Mouse (Mus musculus) limb, embryonic 15.5 days (tissue): ENCODE data around the gene Prmt8. TPM values are rescaled to one million over a fixed set of nuclear protein-coding genes. Genes with fewer than 3 reads are reported as not detected.

Experiments
- ATAC-seq: fragments of 200-750 bp; cut with Nextera tagmentation; 2 replicates; pipeline ENCODE4 v1.8.0; 2017; ENCODE audit warnings: low read depth, moderate TSS enrichment; ENCODE audit not compliant: insufficient number of reproducible peaks, low FRiP score, low TSS enrichment
- H3K27ac ChIP-seq: fragments of 300-500 bp; sonication (generic); 2 replicates; pipeline ENCODE4 v1.5.1; 2015; ENCODE audit warnings: moderate library complexity, mild to moderate bottlenecking, inconsistent platforms
- H3K27me3 ChIP-seq: fragments of 300-500 bp; sonication (generic); 2 replicates; pipeline ENCODE4 v1.6.1; 2015; ENCODE audit warnings: inconsistent platforms
- H3K36me3 ChIP-seq: fragments of 300-500 bp; sonication (generic); 2 replicates; pipeline ENCODE4 v1.6.1; 2015; ENCODE audit warnings: inconsistent platforms
- H3K4me1 ChIP-seq: fragments of 300-500 bp; sonication (generic); 2 replicates; pipeline ENCODE4 v1.6.1; 2015; ENCODE audit warnings: inconsistent platforms
- H3K4me2 ChIP-seq: fragments of 300-500 bp; sonication (generic); 2 replicates; pipeline ENCODE4 v1.6.1; 2015; ENCODE audit warnings: mild to moderate bottlenecking, inconsistent platforms
- H3K4me3 ChIP-seq: fragments of 300-500 bp; sonication (generic); 2 replicates; pipeline ENCODE4 v1.5.1; 2015; ENCODE audit warnings: mild to moderate bottlenecking, inconsistent platforms
- H3K9ac ChIP-seq: fragments of 300-500 bp; sonication (generic); 2 replicates; pipeline ENCODE4 v1.6.1; 2015; ENCODE audit warnings: inconsistent platforms
- H3K9me3 ChIP-seq: fragments of 300-500 bp; sonication (generic); 2 replicates; pipeline ENCODE4 v1.6.1; 2016; ENCODE audit warnings: inconsistent platforms
- WGBS: fragments of 180-500 bp; shearing (Covaris S2); methylation state at CpG from one replicate; pipeline ENCODE4 v1.1.7; 2015; 5-methylcytosine and 5-hydroxymethylcytosine counted together
- polyA plus RNA-seq: library from polyadenylated mRNA; unstranded; fragments of >200 nt; fragmentation: Nextera tagmentation; extraction: Ambion mirVana; gene quantifications from 2 replicates; pipeline ENCODE4 v1.2.1, GENCODE M21; 2015

Gene Prmt8
- polyA plus RNA-seq, 1 experiment from 2014 or later, result 0.44 TPM

DNA sequence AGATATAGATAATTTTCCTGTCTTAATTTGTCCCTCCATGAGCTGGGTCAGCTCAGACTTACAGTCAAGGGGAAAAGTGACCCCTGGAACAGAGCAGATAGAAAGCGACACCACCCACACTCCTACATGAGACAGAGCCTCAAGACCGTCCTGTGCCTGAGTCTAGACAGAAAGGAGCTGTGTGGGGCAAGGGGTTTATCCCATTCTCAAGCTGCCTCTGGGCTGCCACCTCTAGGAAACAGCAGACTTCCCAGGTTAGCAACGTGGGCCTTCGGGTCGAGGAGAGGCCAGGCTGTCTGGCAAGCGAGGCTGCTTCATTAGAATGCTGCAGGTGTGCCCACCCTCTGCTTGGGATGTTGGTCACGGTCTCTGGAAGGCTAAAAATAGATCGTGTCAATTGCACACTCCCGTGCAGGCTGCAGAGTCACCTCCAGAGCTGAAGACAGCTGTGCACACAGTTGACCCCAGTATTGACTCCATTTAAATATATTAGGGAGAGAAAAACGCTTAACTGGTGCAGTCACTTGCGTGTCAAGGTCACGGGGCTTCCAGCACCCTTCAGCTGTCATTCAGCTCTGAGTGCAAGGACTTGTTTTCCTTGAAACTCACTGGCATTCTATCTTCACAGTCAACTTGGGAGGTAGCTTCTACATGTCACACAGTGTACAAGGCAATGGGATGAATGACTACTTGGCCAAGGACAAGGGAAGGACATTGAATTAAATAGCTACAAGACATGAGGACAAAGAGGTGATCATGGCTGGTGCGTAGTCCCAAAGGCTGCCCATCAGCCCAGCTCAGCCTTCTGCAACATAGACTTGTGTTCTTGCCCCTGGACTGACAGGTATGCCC lies 33.9 kb downstream of the Prmt8 start:
- ATAC-seq, result 0 out of 2 replicates have a peak, but pooled peaks have one; percentile 35
- WGBS, result 48% methylated on average over 13 of the region's 13 CpGs
- no peaks in the 10 kb centered on the region for H3K36me3 ChIP-seq
- no peak overlapping the region for H3K27ac ChIP-seq
- H3K4me2 ChIP-seq, result no peak overlapping the region
- no peak overlapping the region for H3K9ac ChIP-seq
- no peaks in the 10 kb centered on the region for H3K9me3 ChIP-seq
- H3K4me1 ChIP-seq, result no peaks in the 10 kb centered on the region
- H3K4me3 ChIP-seq, result no peak overlapping the region
- no peaks in the 10 kb centered on the region for H3K27me3 ChIP-seq

DNA sequence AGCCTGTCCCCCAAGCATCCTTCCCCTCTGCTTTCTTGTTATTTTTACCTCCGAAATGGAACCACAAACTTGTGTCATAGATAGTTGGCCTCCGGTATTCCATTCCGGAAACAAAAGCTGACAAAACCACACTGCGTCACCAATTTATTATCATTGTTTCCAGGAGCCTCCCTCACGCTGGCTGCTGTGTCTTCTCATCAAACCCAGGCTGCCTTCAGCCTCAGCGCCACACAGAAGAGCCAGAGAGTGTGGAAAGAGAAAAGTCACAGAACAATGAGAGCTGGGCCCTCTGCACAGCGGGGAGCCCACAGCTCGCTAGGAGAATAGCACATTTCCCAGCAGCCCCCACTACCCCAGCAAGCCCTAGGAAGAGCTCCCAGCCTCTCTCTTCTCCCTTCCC lies 46.1 kb downstream of the Prmt8 start:
- Histone ChIP-seq H3K4me2 (no peak overlapping the region), H3K9ac (no peak overlapping the region), H3K9me3 (no peaks in the 10 kb centered on the region), H3K4me1 (no peaks in the 10 kb centered on the region), H3K4me3 (no peak overlapping the region), H3K36me3 (no peaks in the 10 kb centered on the region), H3K27ac (no peak overlapping the region), H3K27me3 (no peaks in the 10 kb centered on the region)
- no peak for ATAC-seq
- WGBS, result 63% methylated on average over 8 of the region's 8 CpGs

DNA sequence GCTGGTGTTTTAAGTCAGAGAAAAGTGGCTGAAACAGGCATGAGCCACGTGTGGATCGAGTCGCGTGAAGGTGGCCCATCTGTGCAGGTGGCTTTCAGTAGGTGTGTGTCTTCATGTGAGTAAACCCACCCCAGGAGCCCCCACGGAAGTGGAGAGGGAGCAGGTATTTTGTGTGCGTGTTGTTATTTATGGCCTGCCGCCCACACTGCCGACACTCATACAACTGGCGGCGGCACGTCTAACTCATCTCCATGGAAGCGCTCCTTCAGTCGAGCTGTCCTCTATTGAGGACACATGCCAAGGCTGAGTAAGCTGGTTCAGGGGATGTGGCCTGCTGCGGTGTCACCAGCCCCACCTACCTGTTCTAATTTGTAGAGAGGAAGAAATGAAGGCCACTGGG lies 49.4 kb downstream of the Prmt8 start:
- WGBS, result 83% methylated on average over 14 of the region's 14 CpGs
- Histone ChIP-seq H3K4me1 (0 out of 2 replicates have a peak, but pooled peaks cover under 1% of the 10 kb centered on the region), H3K4me3 (no peak overlapping the region), H3K27ac (no peak overlapping the region), H3K9me3 (no peaks in the 10 kb centered on the region), H3K36me3 (no peaks in the 10 kb centered on the region), H3K27me3 (no peaks in the 10 kb centered on the region), H3K9ac (no peak overlapping the region), H3K4me2 (no peak overlapping the region)
- ATAC-seq, result no peak

DNA sequence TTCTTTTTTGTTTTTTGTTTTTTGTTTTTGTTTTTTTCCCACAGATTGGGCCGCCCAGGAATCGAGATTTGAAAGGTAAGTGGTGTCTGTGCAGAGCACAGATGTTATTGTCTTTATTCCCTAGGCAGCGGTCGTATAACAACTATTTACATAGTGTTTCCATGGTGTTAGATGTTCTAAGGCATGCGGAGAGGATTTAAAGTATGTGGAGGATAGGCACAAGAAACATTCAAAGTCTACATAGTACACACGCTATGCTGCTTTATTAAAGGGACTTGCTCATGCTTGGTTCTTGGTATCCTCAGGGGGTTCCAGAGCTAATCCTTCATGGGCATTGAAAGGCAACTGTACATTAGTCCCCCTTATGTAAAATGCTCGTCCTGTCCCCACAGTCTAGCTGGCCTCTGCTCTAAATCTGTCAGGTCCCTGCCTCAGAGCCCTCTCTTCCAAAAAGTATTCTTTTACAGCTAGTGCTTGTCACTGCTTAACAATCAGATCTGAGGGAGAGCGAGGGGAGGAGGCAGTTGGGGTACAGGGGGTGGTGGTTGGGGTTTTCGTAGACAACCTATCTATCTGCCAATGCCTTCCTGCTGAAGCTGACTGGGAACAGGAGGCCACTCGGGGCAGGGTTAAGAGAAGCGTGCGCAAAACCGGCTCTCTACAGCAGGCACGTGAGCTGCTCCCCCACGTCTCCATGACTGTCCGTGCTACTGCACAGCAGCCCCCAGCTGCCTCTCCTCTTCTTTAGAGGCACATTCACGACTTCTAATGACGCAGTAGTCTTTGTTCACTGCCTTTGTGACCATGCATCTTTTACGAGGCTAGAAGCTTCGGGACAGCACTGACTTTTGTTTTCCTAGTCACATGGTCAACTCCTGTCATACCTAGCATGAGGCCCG lies 51.8 kb downstream of the Prmt8 start:
- no peak for ATAC-seq
- no peaks in the 10 kb centered on the region for H3K27me3 ChIP-seq
- no peak overlapping the region for H3K27ac ChIP-seq
- H3K4me3 ChIP-seq, result no peak overlapping the region
- 46% methylated on average over 21 of the region's 21 CpGs for WGBS
- no peaks in the 10 kb centered on the region for H3K9me3 ChIP-seq
- H3K36me3 ChIP-seq, result no peaks in the 10 kb centered on the region
- 0 out of 2 replicates have a peak, but pooled peaks cover 6% of the 10 kb centered on the region for H3K4me1 ChIP-seq
- no peak overlapping the region for H3K9ac ChIP-seq
- H3K4me2 ChIP-seq, result no peak overlapping the region

DNA sequence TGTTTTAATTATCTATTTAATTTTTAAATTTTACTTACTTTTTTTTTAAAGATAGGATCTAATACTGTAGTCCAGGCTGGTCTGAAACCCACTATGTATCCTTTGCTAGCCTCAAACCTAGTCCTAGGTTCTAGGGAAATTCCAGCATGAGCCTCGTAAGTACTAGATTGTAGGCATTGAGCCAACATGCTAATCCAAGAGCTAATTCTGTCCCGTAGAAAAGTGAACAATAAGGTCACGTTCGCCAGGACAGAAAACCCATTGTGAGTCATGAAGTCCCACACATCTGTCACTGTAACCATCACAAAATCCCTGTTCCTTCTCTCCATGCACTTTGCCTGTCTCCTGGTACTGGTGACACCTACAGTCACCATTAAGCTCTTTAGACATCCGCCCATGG lies 53.8 kb downstream of the Prmt8 start:
- Histone ChIP-seq H3K27ac (no peak overlapping the region), H3K9me3 (no peaks in the 10 kb centered on the region), H3K4me2 (no peak overlapping the region), H3K4me1 (0 out of 2 replicates have a peak, but pooled peaks cover 6% of the 10 kb centered on the region), H3K36me3 (no peaks in the 10 kb centered on the region), H3K4me3 (no peak overlapping the region), H3K9ac (no peak overlapping the region), H3K27me3 (0 out of 2 replicates have a peak, but pooled peaks cover 2% of the 10 kb centered on the region)
- 59% methylated on average over 5 of the region's 5 CpGs for WGBS
- no peak for ATAC-seq

DNA sequence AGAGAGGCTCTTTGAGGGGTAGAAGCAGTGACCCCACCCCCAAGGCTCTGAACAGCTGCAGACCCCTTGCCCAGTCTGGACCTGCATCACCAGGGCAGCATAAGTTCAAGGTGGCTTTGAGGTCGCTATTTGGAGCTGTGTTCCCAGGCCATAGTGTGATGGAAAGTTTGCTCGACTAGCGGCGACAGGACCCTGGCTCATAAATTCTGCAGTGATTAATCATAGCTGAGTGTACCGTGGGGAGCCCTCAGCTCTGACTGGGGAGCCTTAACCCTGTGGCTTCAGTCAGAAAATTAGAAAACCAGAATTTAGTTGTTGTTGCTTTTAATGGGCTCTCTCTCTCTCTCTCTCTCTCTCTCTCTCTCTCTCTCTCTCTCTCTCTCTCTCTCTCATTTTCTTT lies 54.4 kb downstream of the Prmt8 start:
- no peak for ATAC-seq

GRCm38 (mm10) chr6:127708218-127708628 lies 61.0 kb downstream of the Prmt8 start:
- H3K4me1 ChIP-seq, result peaks cover 8% of the 10 kb centered on the region

More for the DNA sequence above, 54.4 kb downstream of the Prmt8 start:
- no peaks in the 10 kb centered on the region for H3K9me3 ChIP-seq
- no peak overlapping the region for H3K9ac ChIP-seq
- H3K27me3 ChIP-seq, result 0 out of 2 replicates have a peak, but pooled peaks cover 2% of the 10 kb centered on the region
- H3K4me1 ChIP-seq, result 0 out of 2 replicates have a peak, but pooled peaks cover 6% of the 10 kb centered on the region
- no peaks in the 10 kb centered on the region for H3K36me3 ChIP-seq
- no peak overlapping the region for H3K4me3 ChIP-seq
- 14% methylated on average over 5 of the region's 5 CpGs for WGBS
- H3K27ac ChIP-seq, result no peak overlapping the region
- no peak overlapping the region for H3K4me2 ChIP-seq

GRCm38 (mm10) chr6:127701036-127701783 lies 68.1 kb downstream of the Prmt8 start:
- Histone ChIP-seq H3K4me2 (no peak overlapping the region), H3K36me3 (no peaks in the 10 kb centered on the region), H3K4me3 (no peak overlapping the region), H3K4me1 (no peaks in the 10 kb centered on the region), H3K27me3 (no peaks in the 10 kb centered on the region), H3K9ac (no peak overlapping the region), H3K9me3 (no peaks in the 10 kb centered on the region), H3K27ac (no peak overlapping the region)
- 44% methylated on average over 9 of the region's 11 CpGs for WGBS
- no peak for ATAC-seq

More at GRCm38 (mm10) chr6:127708218-127708628, 61.0 kb downstream of the Prmt8 start:
- Histone ChIP-seq H3K4me2 (no peak overlapping the region), H3K36me3 (no peaks in the 10 kb centered on the region), H3K4me3 (no peak overlapping the region), H3K9ac (no peak overlapping the region), H3K27ac (peak overlapping the region; percentile 63), H3K27me3 (0 out of 2 replicates have a peak, but pooled peaks cover 2% of the 10 kb centered on the region), H3K9me3 (no peaks in the 10 kb centered on the region)
- ATAC-seq, result peak; percentile 79
- 14% methylated on average over 1 of the region's 1 CpGs for WGBS

GRCm38 (mm10) chr6:127693681-127694080 lies 75.6 kb downstream of the Prmt8 start:
- 72% methylated on average over 7 of the region's 7 CpGs for WGBS
- Histone ChIP-seq H3K36me3 (no peaks in the 10 kb centered on the region), H3K27ac (no peak overlapping the region), H3K9me3 (no peaks in the 10 kb centered on the region), H3K27me3 (no peaks in the 10 kb centered on the region), H3K4me1 (no peaks in the 10 kb centered on the region), H3K4me2 (no peak overlapping the region), H3K9ac (no peak overlapping the region), H3K4me3 (no peak overlapping the region)
- no peak for ATAC-seq

DNA sequence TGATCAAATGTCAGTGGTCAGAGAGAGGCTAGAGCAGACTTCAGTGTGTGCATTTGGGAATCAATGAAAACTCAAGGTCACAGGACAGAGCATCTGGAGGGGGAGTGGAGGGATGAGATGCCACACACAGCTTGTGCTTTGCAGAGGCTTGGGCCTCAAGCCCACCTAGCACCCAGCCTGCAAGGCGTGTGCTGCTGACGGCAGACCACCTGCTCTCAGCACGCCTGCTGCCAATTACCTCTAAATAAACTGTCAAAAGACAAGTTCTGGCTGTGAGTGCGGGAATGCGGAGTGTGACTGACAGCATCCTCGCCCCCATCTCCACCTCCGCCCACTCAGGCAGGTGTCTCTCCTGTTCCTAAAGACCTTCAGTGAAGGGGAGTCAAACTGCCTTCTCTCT lies 77.0 kb downstream of the Prmt8 start:
- H3K4me3 ChIP-seq, result no peak overlapping the region
- H3K27me3 ChIP-seq, result no peaks in the 10 kb centered on the region
- 27% methylated on average over 7 of the region's 7 CpGs for WGBS
- no peaks in the 10 kb centered on the region for H3K4me1 ChIP-seq
- H3K9me3 ChIP-seq, result no peaks in the 10 kb centered on the region
- H3K9ac ChIP-seq, result no peak overlapping the region
- no peak overlapping the region for H3K4me2 ChIP-seq
- ATAC-seq, result no peak
- H3K36me3 ChIP-seq, result no peaks in the 10 kb centered on the region
- no peak overlapping the region for H3K27ac ChIP-seq

DNA sequence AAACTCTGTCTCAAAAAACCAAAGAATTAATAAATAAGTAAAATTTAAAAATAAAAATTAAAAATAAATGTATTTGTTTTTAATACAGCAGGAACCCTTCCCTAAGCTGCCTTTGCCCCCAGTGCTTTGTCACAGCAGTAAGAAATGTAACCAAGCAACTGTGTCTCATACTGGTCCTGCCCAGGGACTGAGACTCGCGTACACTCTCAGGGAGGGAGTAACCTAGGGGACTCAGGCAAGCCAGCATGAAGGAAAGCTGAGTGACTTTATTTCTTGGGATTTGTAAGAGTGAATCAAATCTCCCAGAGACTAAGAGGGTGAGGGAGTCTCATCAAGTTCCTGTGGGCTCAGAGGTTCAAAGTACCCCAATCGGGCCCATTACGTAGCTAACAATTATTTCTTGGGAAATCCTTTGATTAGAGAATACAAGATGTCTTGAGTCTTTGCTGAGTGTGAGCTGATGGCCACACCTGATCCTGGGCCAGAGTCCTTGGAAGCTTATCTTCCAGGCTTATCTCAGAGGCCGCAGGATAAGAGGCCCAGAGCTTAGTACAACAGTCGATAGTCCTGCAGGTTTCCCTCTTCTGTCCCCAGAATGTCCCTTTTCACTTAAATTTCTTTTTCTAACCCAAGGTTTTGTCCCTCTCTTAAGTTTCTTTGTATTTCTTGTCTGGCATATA lies 82.0 kb downstream of the Prmt8 start:
- Histone ChIP-seq H3K36me3 (no peaks in the 10 kb centered on the region), H3K4me3 (no peak overlapping the region), H3K9ac (no peak overlapping the region), H3K27ac (no peak overlapping the region), H3K9me3 (no peaks in the 10 kb centered on the region), H3K27me3 (no peaks in the 10 kb centered on the region), H3K4me1 (no peaks in the 10 kb centered on the region), H3K4me2 (no peak overlapping the region)
- no peak for ATAC-seq
- 89% methylated on average over 6 of the region's 6 CpGs for WGBS
